In genomic region chr11:54724353-54725034, GRCm38 (mm10) we compare ENCODE assay signal across 8 mouse cellular contexts.
DNase-seq lines count a peak whose midpoint lies in the region; ATAC-seq lines count a peak whose summit lies in the region.

No protein-coding gene starts in this region.

- H3K4me1 ChIP-seq in embryonic facial prominence, embryonic 14.5 days (ENCODE audit: control insufficient read depth, insufficient read depth, low read length) = no peaks in the 10 kb centered on the region
- H3K4me1 ChIP-seq in embryonic facial prominence, embryonic 10.5 days = no peaks in the 10 kb centered on the region
- H3K4me1 ChIP-seq in limb, embryonic 15.5 days = peaks cover 4% of the 10 kb centered on the region
- H3K4me1 ChIP-seq in limb, embryonic 10.5 days = no peaks in the 10 kb centered on the region
- no peaks in the 10 kb centered on the region; the same call in 1 of the 2 replicates for H3K4me1 ChIP-seq in lung, embryonic 16.5 days (replicated peaks; ENCODE audit: control insufficient read depth, insufficient read depth, low read length)

- H3K27ac ChIP-seq in embryonic facial prominence, embryonic 14.5 days (replicated peaks; ENCODE audit: low read depth, low read length) = no peak overlapping the region
- no peak overlapping the region for H3K27ac ChIP-seq in embryonic facial prominence, embryonic 10.5 days (replicated peaks)
- H3K27ac ChIP-seq in limb, embryonic 15.5 days = no peak overlapping the region
- H3K27ac ChIP-seq in limb, embryonic 10.5 days = no peak overlapping the region
- no peak overlapping the region for H3K27ac ChIP-seq in lung, embryonic 16.5 days (ENCODE audit: low read length)

- peaks cover 52% of the 10 kb centered on the region for H3K36me3 ChIP-seq in embryonic facial prominence, embryonic 14.5 days (ENCODE audit: control insufficient read depth, insufficient read depth, low read length)
- peaks cover 94% of the 10 kb centered on the region for H3K36me3 ChIP-seq in embryonic facial prominence, embryonic 10.5 days (replicated peaks)
- H3K36me3 ChIP-seq in limb, embryonic 15.5 days = peaks cover 49% of the 10 kb centered on the region
- H3K36me3 ChIP-seq in limb, embryonic 10.5 days = peaks cover 91% of the 10 kb centered on the region
- peaks cover 8% of the 10 kb centered on the region for H3K36me3 ChIP-seq in lung, embryonic 16.5 days (ENCODE audit: control insufficient read depth, insufficient read depth, low read length)

- no peaks in the 10 kb centered on the region for H3K27me3 ChIP-seq in embryonic facial prominence, embryonic 14.5 days (replicated peaks; ENCODE audit: control insufficient read depth, insufficient read depth, low read length)
- no peaks in the 10 kb centered on the region for H3K27me3 ChIP-seq in embryonic facial prominence, embryonic 10.5 days (replicated peaks; ENCODE audit: low read depth, poor library complexity, severe bottlenecking)
- H3K27me3 ChIP-seq in limb, embryonic 15.5 days = no peaks in the 10 kb centered on the region
- no peaks in the 10 kb centered on the region for H3K27me3 ChIP-seq in limb, embryonic 10.5 days (ENCODE audit: low read depth, poor library complexity, severe bottlenecking)
- no peaks in the 10 kb centered on the region for H3K27me3 ChIP-seq in lung, embryonic 16.5 days (ENCODE audit: control insufficient read depth, insufficient read depth, low read depth, low read length)

- peak; percentile 50 for DNase-seq in embryonic facial prominence, embryonic 14.5 days (ENCODE audit: low spot score)
- DNase-seq in embryonic facial prominence, embryonic 10.5 days (ENCODE audit: low spot score) = no peak
- no peak for DNase-seq in limb, embryonic 10.5 days (ENCODE audit: low spot score)
- peak; percentile 91 for DNase-seq in brain, adult 2 months (ENCODE audit: low read depth, low spot score)
- DNase-seq in thymus, postnatal 14 days = no peak
- DNase-seq in thymus, adult 18-20 months = no peak

- no peak overlapping the region for H3K4me3 ChIP-seq in embryonic facial prominence, embryonic 14.5 days (ENCODE audit: low read depth, low read length)
- H3K4me3 ChIP-seq in embryonic facial prominence, embryonic 10.5 days = no peak overlapping the region
- H3K4me3 ChIP-seq in limb, embryonic 15.5 days = no peak overlapping the region
- H3K4me3 ChIP-seq in limb, embryonic 10.5 days = no peak overlapping the region
- no peak overlapping the region for H3K4me3 ChIP-seq in lung, embryonic 16.5 days (ENCODE audit: low read length)

- 80% methylated on average over 4 of the region's 4 CpGs for WGBS in embryonic facial prominence, embryonic 14.5 days
- 91% methylated on average over 4 of the region's 4 CpGs for WGBS in embryonic facial prominence, embryonic 10.5 days
- 77% methylated on average over 4 of the region's 4 CpGs for WGBS in limb, embryonic 15.5 days
- 90% methylated on average over 4 of the region's 4 CpGs for WGBS in limb, embryonic 10.5 days
- 80% methylated on average over 4 of the region's 4 CpGs for WGBS in lung, embryonic 16.5 days

- no peaks in the 10 kb centered on the region for H3K9me3 ChIP-seq in embryonic facial prominence, embryonic 14.5 days (ENCODE audit: control insufficient read depth, low read length)
- H3K9me3 ChIP-seq in embryonic facial prominence, embryonic 10.5 days = no peaks in the 10 kb centered on the region
- no peaks in the 10 kb centered on the region for H3K9me3 ChIP-seq in limb, embryonic 15.5 days
- H3K9me3 ChIP-seq in limb, embryonic 10.5 days (replicated peaks) = no peaks in the 10 kb centered on the region
- no peaks in the 10 kb centered on the region for H3K9me3 ChIP-seq in lung, embryonic 16.5 days (ENCODE audit: control insufficient read depth, low read length)

- no peak overlapping the region for H3K9ac ChIP-seq in embryonic facial prominence, embryonic 14.5 days (ENCODE audit: low read depth, low read length)
- H3K9ac ChIP-seq in limb, embryonic 15.5 days = no peak overlapping the region
- H3K9ac ChIP-seq in lung, embryonic 16.5 days (ENCODE audit: low read length) = no peak overlapping the region

- peak; percentile 57; the same call in 1 of the 2 replicates for ATAC-seq in embryonic facial prominence, embryonic 14.5 days (ENCODE audit: low read depth)
- ATAC-seq in limb, embryonic 15.5 days (ENCODE audit: insufficient number of reproducible peaks, low FRiP score, low TSS enrichment, low read depth) = 0 out of 2 replicates have a peak, but pooled peaks have one; percentile 30
- 0 out of 2 replicates have a peak, but pooled peaks have one; percentile 10 for ATAC-seq in lung, embryonic 16.5 days (ENCODE audit: low read depth)

- H3K4me2 ChIP-seq in embryonic facial prominence, embryonic 14.5 days (ENCODE audit: low read depth, low read length) = no peak overlapping the region
- H3K4me2 ChIP-seq in limb, embryonic 15.5 days = no peak overlapping the region
- H3K4me2 ChIP-seq in lung, embryonic 16.5 days (ENCODE audit: low read depth, low read length) = no peak overlapping the region

Comparison
In these comparisons a context has a peak if more than half of its experiments do, and no peak if none do; other contexts are left out.
1. DNase-seq: peak in embryonic facial prominence, embryonic 14.5 days (single experiment) and brain, adult 2 months (single experiment); none in embryonic facial prominence, embryonic 10.5 days (single experiment), limb, embryonic 10.5 days (single experiment), thymus, postnatal 14 days (single experiment) and thymus, adult 18-20 months (0 of 2).
2. Peak in every context shown above with its lines, with median percentiles within 50 percentile points of each other: ATAC-seq.